Mouse (Mus musculus): Measurements from ENCODE around the gene Zfp217.

GRCm38 (mm10) chr2:170151470-170151869, 3.6 kb upstream of the Zfp217 start:
- TF ChIP-seq POLR2A (IDR thresholded peaks at IDR 0.05; ENCODE audit: extremely low read depth, insufficient read depth, low read length), result no peak
- no peak for TF ChIP-seq CTCF (IDR thresholded peaks at IDR 0.05; ENCODE audit: extremely low read depth, insufficient read depth, low read length)

Measured in cortical plate, adult 2 months (tissue).